Mouse (Mus musculus) B cell, adult (primary cell): ENCODE results near the gene Psmd9. TPM values are rescaled to one million over a fixed set of nuclear protein-coding genes. Genes with fewer than 3 reads are reported as not detected.

Experiments
- total RNA-seq: library from RNA; stranded (reverse); gene quantifications from 4 replicates; pipeline ENCODE4 v1.2.4, GENCODE M21; 2023; ENCODE audit not compliant: inconsistent age

Psmd9 gene
- 27.2 to 34.0 TPM (median 31.5 TPM) in 4 replicates for total RNA-seq

DNA sequence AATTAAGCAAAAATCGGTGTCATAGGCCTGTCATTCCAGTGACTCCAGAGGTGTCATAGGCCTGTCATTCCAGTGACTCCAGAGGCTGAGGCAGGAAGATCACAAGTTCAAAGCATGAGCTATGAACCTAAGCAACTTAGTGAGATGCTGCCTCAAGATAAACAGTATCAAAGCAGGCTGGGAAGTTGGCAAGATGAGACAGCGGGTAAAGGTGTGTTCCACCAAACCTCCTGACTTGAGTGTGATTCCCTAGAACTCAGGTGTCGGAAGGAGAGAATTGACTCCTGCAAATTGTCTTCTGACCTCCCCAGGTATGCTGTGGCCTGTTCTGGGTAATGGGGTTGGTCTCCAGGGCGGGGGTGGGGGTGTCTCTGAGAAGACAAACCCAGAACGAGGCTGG lies at the start of gene Psmd9:
Psmd9 (plus strand) TSS at position 130 of the 400 bp plus-strand sequence.

GRCm38 (mm10) chr5:123132308-123133071 lies 36.7 kb upstream of the Psmd9 start, which contains the start of gene Rhof:
Gene Rhof, minus strand, starts transcription at chr5:123132692.

GRCm38 (mm10) chr5:123142161-123143157 lies 26.8 kb upstream of the Psmd9 start, which contains the start of gene Setd1b:
Gene Setd1b, plus strand, starts transcription at chr5:123142193.

DNA sequence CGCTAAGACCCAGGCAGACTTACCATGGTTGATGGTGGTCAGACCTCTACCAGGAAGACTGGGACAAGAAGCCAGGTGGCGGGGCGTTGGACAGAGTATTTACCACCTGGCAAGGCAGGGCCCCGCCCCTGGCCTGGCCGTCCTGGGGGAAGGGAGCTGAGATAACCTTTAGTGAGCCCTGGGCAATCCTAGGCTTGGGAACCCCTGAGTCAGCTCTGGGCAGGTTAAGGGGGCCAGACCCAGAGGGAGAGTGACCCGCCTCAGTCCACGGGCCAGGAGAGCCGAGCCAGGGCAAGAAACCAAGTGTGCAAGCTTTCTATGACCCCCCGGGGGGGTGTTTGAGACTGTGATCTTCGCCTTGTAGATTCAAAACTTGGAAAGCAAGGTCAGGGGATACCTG lies 13.4 kb downstream of the Psmd9 start, which contains the start of gene Hpd:
Hpd (minus strand) TSS at position 77 of the 400 bp plus-strand sequence.

DNA sequence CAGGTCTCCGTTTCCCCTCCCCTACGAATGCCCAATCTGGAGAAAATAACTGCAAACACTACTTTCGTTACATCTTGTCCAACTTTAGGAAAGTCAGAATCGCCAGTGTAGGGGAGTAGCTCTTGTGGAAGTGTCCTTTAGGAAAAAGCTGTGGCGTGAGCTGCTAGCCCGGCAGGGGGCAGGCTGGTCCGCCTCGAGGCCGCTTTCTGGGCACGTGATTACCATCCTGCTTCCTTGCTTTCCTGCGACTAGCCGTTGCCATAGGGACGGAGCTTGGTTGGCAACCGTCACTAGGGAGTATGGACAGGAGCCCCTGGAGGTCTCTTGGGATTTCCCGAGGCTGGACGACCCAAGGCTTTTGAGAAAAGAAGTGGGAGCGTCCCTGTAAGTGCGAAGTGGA lies 82.6 kb downstream of the Psmd9 start, which contains the start of gene Wdr66:
Wdr66 (plus strand) TSS at position 269 of the 400 bp plus-strand sequence.

Other genes starting within 250 kb of the Psmd9 start
- 65.1 to 79.9 TPM (median 70.6 TPM) in 4 replicates for gene Kdm2b, start 179.6 kb upstream of the Psmd9 start, total RNA-seq
- 30.6 to 34.7 TPM (median 33.7 TPM) in 4 replicates for gene Orai1, start 154.3 kb upstream of the Psmd9 start, total RNA-seq
- gene Morn3, start 122.4 kb upstream of the Psmd9 start, total RNA-seq: not detected in 4 replicates
- gene Tmem120b, start 101.0 kb upstream of the Psmd9 start, total RNA-seq: 5.5 to 7.6 TPM (median 6.9 TPM) in 4 replicates
- gene Rhof, start 36.7 kb upstream of the Psmd9 start, total RNA-seq: 82.7 to 95.8 TPM (median 89.3 TPM) in 4 replicates
- 65.9 to 77.5 TPM (median 73.3 TPM) in 4 replicates for gene Setd1b, start 27.2 kb upstream of the Psmd9 start, total RNA-seq
- not detected in 4 replicates for gene Hpd, start 13.3 kb downstream of the Psmd9 start, total RNA-seq
- gene Wdr66, start 82.7 kb downstream of the Psmd9 start, total RNA-seq: 0.87 to 2.4 TPM (median 1.4 TPM) in 4 replicates
- 52.5 to 60.6 TPM (median 56.7 TPM) in 4 replicates for gene Bcl7a, start 174.4 kb downstream of the Psmd9 start, total RNA-seq
- gene Mlxip, start 225.4 kb downstream of the Psmd9 start, total RNA-seq: 156 to 167 TPM (median 161 TPM) in 4 replicates